ENCODE assay signal across 8 mouse cellular contexts in the genomic region with DNA sequence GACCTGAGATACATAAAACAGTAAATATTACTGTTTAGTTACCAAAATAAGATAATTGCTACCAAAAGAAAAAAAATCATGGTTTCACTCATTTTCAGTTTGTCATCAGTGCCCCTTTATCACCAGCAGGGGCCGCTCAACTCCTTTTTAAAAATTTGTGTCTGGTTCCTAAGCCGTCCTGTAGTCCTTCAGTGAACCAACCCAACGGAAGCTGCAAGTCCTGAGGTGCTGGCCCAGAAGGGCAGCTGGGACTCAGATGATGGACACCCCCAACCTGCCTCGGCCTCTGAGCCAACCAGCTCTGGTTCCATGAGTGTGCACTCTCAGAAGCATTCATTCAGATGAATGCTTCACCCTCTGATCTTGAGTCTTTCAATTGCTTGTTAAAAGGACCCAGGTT. TPM values are rescaled to one million over a fixed set of nuclear protein-coding genes. Genes with fewer than 3 reads are reported as not detected.
DNase-seq lines count a peak whose midpoint lies in the region; ATAC-seq and TF ChIP-seq lines count a peak whose summit lies in the region.

No protein-coding gene starts in this region.

- TF ChIP-seq EP300 in liver, embryonic 14.5 days (IDR thresholded peaks at IDR 0.05; ENCODE audit: low read depth): no peak

- TF ChIP-seq POLR2A in embryonic fibroblast, embryonic 13.5 days (IDR thresholded peaks at IDR 0.05; ENCODE audit: low read depth, low read length): no peak

- DNase-seq in urinary bladder, adult 18-20 months (ENCODE audit: low spot score in 2 of 2): peak; percentile 30 to 51
- DNase-seq in urinary bladder, adult 2 months (ENCODE audit: low spot score): no peak
- DNase-seq in adrenal gland, postnatal 36 days: peak; percentile 61 to 70
- peak in 1 of 3 experiments; percentile 22 for DNase-seq in liver, embryonic 14.5 days (ENCODE audit: low read depth in 3 of 3, low spot score in 3 of 3)
- DNase-seq in neural tube, embryonic 11.5 days (ENCODE audit: low spot score): peak; percentile 74

- 4% methylated on average over 4 of the region's 4 CpGs for WGBS in liver, embryonic 14.5 days (ENCODE audit: insufficient replicate concordance)
- 4% methylated on average over 4 of the region's 4 CpGs for WGBS in neural tube, embryonic 11.5 days

- H3K4me1 ChIP-seq in embryonic fibroblast, embryonic 13.5 days (ENCODE audit: control insufficient read depth, insufficient read depth, low read length): peaks cover 27% of the 10 kb centered on the region
- peaks cover 0 to 1% of the 10 kb centered on the region in 2 experiments; a peak in 1 of 4 replicates for H3K4me1 ChIP-seq in liver, embryonic 14.5 days (replicated peaks; ENCODE audit: control insufficient read depth in 2 of 2, insufficient read depth in 2 of 2, low read length in 1 of 2)
- peaks cover 3% of the 10 kb centered on the region; the same call in 1 of the 2 replicates for H3K4me1 ChIP-seq in neural tube, embryonic 11.5 days (ENCODE audit: control insufficient read depth, insufficient read depth, low read length)

- no peaks in the 10 kb centered on the region for H3K9me3 ChIP-seq in liver, embryonic 14.5 days (ENCODE audit: control insufficient read depth, low read length)
- no peaks in the 10 kb centered on the region for H3K9me3 ChIP-seq in neural tube, embryonic 11.5 days (ENCODE audit: control insufficient read depth, low read length)

- ATAC-seq in inflammation-experienced regulatory T-cells, adult 6 months: peak; percentile 72
- ATAC-seq in liver, embryonic 14.5 days (ENCODE audit: insufficient read depth): no peak
- ATAC-seq in neural tube, embryonic 11.5 days (ENCODE audit: insufficient read depth, low FRiP score, low TSS enrichment): 0 out of 2 replicates have a peak, but pooled peaks have one; percentile 48
- no peak for ATAC-seq in erythroid progenitor cell, adult 5-6 weeks (replicated peaks; ENCODE audit: low FRiP score, poor library complexity, severe bottlenecking)

- peak overlapping the region; percentile 66 for H3K27ac ChIP-seq in embryonic fibroblast, embryonic 13.5 days (ENCODE audit: insufficient read depth, low read length)
- H3K27ac ChIP-seq in liver, embryonic 14.5 days: no peak overlapping the region
- no peak overlapping the region for H3K27ac ChIP-seq in neural tube, embryonic 11.5 days (ENCODE audit: low read depth, low read length)

- no peak overlapping the region for H3K4me3 ChIP-seq in embryonic fibroblast, embryonic 13.5 days (ENCODE audit: insufficient read depth, low read length)
- H3K4me3 ChIP-seq in liver, embryonic 14.5 days (ENCODE audit: insufficient read depth in 1 of 2, low read depth in 2 of 2, low read length in 2 of 2): no peak overlapping the region
- no peak overlapping the region for H3K4me3 ChIP-seq in neural tube, embryonic 11.5 days (ENCODE audit: low read depth, low read length)

- no peak overlapping the region for H3K4me2 ChIP-seq in liver, embryonic 14.5 days (ENCODE audit: low read depth)
- no peak overlapping the region for H3K4me2 ChIP-seq in neural tube, embryonic 11.5 days (ENCODE audit: low read depth)

- H3K36me3 ChIP-seq in liver, embryonic 14.5 days (replicated peaks; ENCODE audit: control insufficient read depth, insufficient read depth, low read depth): no peaks in the 10 kb centered on the region
- no peaks in the 10 kb centered on the region; the same call in 1 of the 2 replicates for H3K36me3 ChIP-seq in neural tube, embryonic 11.5 days (ENCODE audit: control insufficient read depth, insufficient read depth, low read length)

- no peaks in the 10 kb centered on the region for H3K27me3 ChIP-seq in liver, embryonic 14.5 days (ENCODE audit: control insufficient read depth, insufficient read depth, low read length)
- H3K27me3 ChIP-seq in neural tube, embryonic 11.5 days (ENCODE audit: control insufficient read depth, insufficient read depth, low read length): no peaks in the 10 kb centered on the region

- no peak for TF ChIP-seq CTCF in embryonic fibroblast, embryonic 13.5 days (IDR thresholded peaks at IDR 0.05; ENCODE audit: borderline replicate concordance, insufficient read depth, low read length)
- TF ChIP-seq CTCF in liver, embryonic 14.5 days (IDR thresholded peaks at IDR 0.05; ENCODE audit: low read depth): peak; percentile 65

- no peak overlapping the region for H3K9ac ChIP-seq in liver, embryonic 14.5 days (replicated peaks)
- no peak overlapping the region for H3K9ac ChIP-seq in neural tube, embryonic 11.5 days (ENCODE audit: low read length)

RNA-seq across cellular contexts. Expression of gene Cep63, which starts 10.2 kb away (rescaled TPM):
- 29.3 and 33.9 TPM in 2 replicates for polyA plus RNA-seq in urinary bladder, adult 2 months (2012; rRNA removed)
- 10 to 100 TPM; 39.6 to 41.1 TPM for total RNA-seq in adrenal gland, postnatal 36 days (2021)
- 22.8 and 27.0 TPM in 2 replicates for polyA plus RNA-seq in embryonic fibroblast, embryonic 13.5 days (2011; ENCODE audit: insufficient read length, low read depth, missing spikeins)
- polyA plus RNA-seq in inflammation-experienced regulatory T-cells, adult 6 months (2017; shearing (Covaris generic)): 10 to 100 TPM; 38.9 to 61.0 (median 49.9) TPM
- 2.2 and 5.7 TPM in 2 replicates for polyA plus RNA-seq in liver, embryonic 14.5 days (2012; rRNA removed)
- 15.5 and 16.7 TPM in 2 replicates for polyA plus RNA-seq in liver, embryonic 14.5 days (2014; fragmentation: Nextera tagmentation; extraction: Ambion mirVana)
- 49.6 and 54.2 TPM in 2 replicates for polyA plus RNA-seq in neural tube, embryonic 11.5 days (2014; fragmentation: Nextera tagmentation; extraction: Ambion mirVana)
- 31.7 and 33.5 TPM in 2 replicates for total RNA-seq in erythroid progenitor cell, adult 5-6 weeks (2015; ENCODE audit: low replicate concordance)
- total RNA-seq in erythroid progenitor cell, adult 5-6 weeks (2017; ENCODE audit: low replicate concordance): 15.7 and 25.6 TPM in 2 replicates

RNA-seq across cellular contexts. Expression of gene Anapc13, which starts 10.5 kb away (rescaled TPM):
- polyA plus RNA-seq in urinary bladder, adult 2 months (2012; rRNA removed): 206 and 215 TPM in 2 replicates
- 100 to 1,000 TPM; 333 to 359 TPM for total RNA-seq in adrenal gland, postnatal 36 days (2021)
- 44.9 and 51.4 TPM in 2 replicates for polyA plus RNA-seq in embryonic fibroblast, embryonic 13.5 days (2011; ENCODE audit: insufficient read length, low read depth, missing spikeins)
- 100 to 1,000 TPM; 106 to 147 (median 129) TPM for polyA plus RNA-seq in inflammation-experienced regulatory T-cells, adult 6 months (2017; shearing (Covaris generic))
- 39.9 and 89.7 TPM in 2 replicates for polyA plus RNA-seq in liver, embryonic 14.5 days (2012; rRNA removed)
- polyA plus RNA-seq in liver, embryonic 14.5 days (2014; fragmentation: Nextera tagmentation; extraction: Ambion mirVana): 99.9 and 102 TPM in 2 replicates
- polyA plus RNA-seq in neural tube, embryonic 11.5 days (2014; fragmentation: Nextera tagmentation; extraction: Ambion mirVana): 154 and 156 TPM in 2 replicates
- total RNA-seq in erythroid progenitor cell, adult 5-6 weeks (2015; ENCODE audit: low replicate concordance): 56.2 and 78.8 TPM in 2 replicates
- total RNA-seq in erythroid progenitor cell, adult 5-6 weeks (2017; ENCODE audit: low replicate concordance): 20.7 and 35.0 TPM in 2 replicates

Comparison
In these comparisons a context has a peak if more than half of its experiments do, and no peak if none do; other contexts are left out.
1. ATAC-seq: peak in inflammation-experienced regulatory T-cells, adult 6 months (single experiment) and neural tube, embryonic 11.5 days (single experiment); none in liver, embryonic 14.5 days (single experiment) and erythroid progenitor cell, adult 5-6 weeks (single experiment).